Mouse (Mus musculus): Measurements from ENCODE around the gene Castor1. TPM values are rescaled to one million over a fixed set of nuclear protein-coding genes. Genes with fewer than 3 reads are reported as not detected.
A peak's percentile ranks its signal among the peaks of the same experiment; 100 is the strongest.

Castor1 gene
- total and polyA plus RNA-seq, 2 experiments from 2014 or later = 4.9 to 6.9 TPM

GRCm38 (mm10) chr11:4261188-4261494, 43.1 kb downstream of the Castor1 start:
- Histone ChIP-seq H3K27ac (ENCODE audit: low read depth, low read length) (no peak overlapping the region), H3K4me1 (ENCODE audit: insufficient read depth) (peaks cover 6% of the 10 kb centered on the region), H3K27me3 (ENCODE audit: insufficient read depth, low read length) (peaks cover 11% of the 10 kb centered on the region), H3K36me3 (ENCODE audit: insufficient read depth) (no peaks in the 10 kb centered on the region), H3K9ac (no peak overlapping the region), H3K4me3 (ENCODE audit: low read depth, low read length) (no peak overlapping the region), H3K4me2 (ENCODE audit: low read depth) (no peak overlapping the region), H3K9me3 (ENCODE audit: low read length) (no peaks in the 10 kb centered on the region)
- peak; percentile 52 for DNase-seq
- peak; percentile 58 for TF ChIP-seq CTCF (IDR thresholded peaks at IDR 0.05; ENCODE audit: low read depth)
- 46% methylated on average over 7 of the region's 7 CpGs for WGBS
- peak; percentile 40; the same call in 1 of the 2 replicates for ATAC-seq

GRCm38 (mm10) chr11:4261969-4262368, 43.9 kb downstream of the Castor1 start:
- ATAC-seq = peak; percentile 60
- no peak overlapping the region for H3K9ac ChIP-seq
- no peaks in the 10 kb centered on the region for H3K36me3 ChIP-seq (ENCODE audit: insufficient read depth)
- WGBS = 19% methylated on average over 5 of the region's 5 CpGs
- H3K4me2 ChIP-seq (ENCODE audit: low read depth) = no peak overlapping the region
- no peaks in the 10 kb centered on the region for H3K9me3 ChIP-seq (ENCODE audit: low read length)
- peaks cover 16% of the 10 kb centered on the region for H3K27me3 ChIP-seq (ENCODE audit: insufficient read depth, low read length)
- H3K4me1 ChIP-seq (ENCODE audit: insufficient read depth) = peaks cover 6% of the 10 kb centered on the region
- peak; percentile 62 for TF ChIP-seq CTCF (IDR thresholded peaks at IDR 0.05; ENCODE audit: low read depth)
- H3K4me3 ChIP-seq (ENCODE audit: low read depth, low read length) = no peak overlapping the region
- H3K27ac ChIP-seq (ENCODE audit: low read depth, low read length) = no peak overlapping the region
- peak; percentile 78 for DNase-seq

DNA sequence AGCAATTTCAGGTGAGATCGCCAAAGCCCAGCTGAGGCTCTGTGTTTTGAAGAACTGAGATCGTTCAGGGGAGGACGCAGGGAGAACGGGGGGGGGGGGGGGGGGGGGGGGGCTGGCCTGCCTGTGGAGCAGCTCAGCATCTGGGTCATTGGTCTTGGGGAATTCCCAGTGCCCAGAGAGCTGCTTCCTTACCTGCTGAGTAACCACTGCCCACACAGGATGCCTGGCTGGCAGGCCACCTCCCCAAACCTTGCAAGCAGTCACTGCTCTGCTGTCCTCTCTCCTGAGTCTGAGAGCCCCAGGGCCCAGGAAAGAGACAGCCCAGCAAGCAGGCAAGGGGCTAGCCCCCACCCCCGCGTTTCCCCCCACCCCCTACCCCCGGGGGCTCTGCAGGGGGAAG, 44.8 kb downstream of the Castor1 start:
- no peaks in the 10 kb centered on the region for H3K9me3 ChIP-seq (ENCODE audit: low read length)
- 17% methylated on average over 7 of the region's 7 CpGs for WGBS
- peaks cover 21% of the 10 kb centered on the region for H3K27me3 ChIP-seq (ENCODE audit: insufficient read depth, low read length)
- no peak for ATAC-seq
- no peak overlapping the region for H3K9ac ChIP-seq
- no peak for DNase-seq
- no peak overlapping the region for H3K4me3 ChIP-seq (ENCODE audit: low read depth, low read length)
- H3K4me1 ChIP-seq (ENCODE audit: insufficient read depth) = peaks cover 6% of the 10 kb centered on the region
- no peak overlapping the region for H3K4me2 ChIP-seq (ENCODE audit: low read depth)
- TF ChIP-seq CTCF (IDR thresholded peaks at IDR 0.05; ENCODE audit: low read depth) = no peak
- H3K36me3 ChIP-seq (ENCODE audit: insufficient read depth) = no peaks in the 10 kb centered on the region
- H3K27ac ChIP-seq (ENCODE audit: low read depth, low read length) = no peak overlapping the region

- H3K27ac ChIP-seq (ENCODE audit: low read depth, low read length) = no peak overlapping the region
- no peak overlapping the region for H3K4me3 ChIP-seq (ENCODE audit: low read depth, low read length)
- no peak overlapping the region for H3K4me2 ChIP-seq (ENCODE audit: low read depth)
- H3K9me3 ChIP-seq (ENCODE audit: low read length) = no peaks in the 10 kb centered on the region
- H3K36me3 ChIP-seq (ENCODE audit: insufficient read depth) = no peaks in the 10 kb centered on the region
- no peak for TF ChIP-seq CTCF (IDR thresholded peaks at IDR 0.05; ENCODE audit: low read depth)
- 32% methylated on average over 1 of the region's 1 CpGs for WGBS
- peaks cover 21% of the 10 kb centered on the region for H3K27me3 ChIP-seq (ENCODE audit: insufficient read depth, low read length)
- H3K9ac ChIP-seq = no peak overlapping the region
- peaks cover 6% of the 10 kb centered on the region for H3K4me1 ChIP-seq (ENCODE audit: insufficient read depth)
- no peak for DNase-seq
- ATAC-seq = no peak
These were observed 45.3 kb downstream of the Castor1 start for GRCm38 (mm10) chr11:4263296-4263695.

DNA sequence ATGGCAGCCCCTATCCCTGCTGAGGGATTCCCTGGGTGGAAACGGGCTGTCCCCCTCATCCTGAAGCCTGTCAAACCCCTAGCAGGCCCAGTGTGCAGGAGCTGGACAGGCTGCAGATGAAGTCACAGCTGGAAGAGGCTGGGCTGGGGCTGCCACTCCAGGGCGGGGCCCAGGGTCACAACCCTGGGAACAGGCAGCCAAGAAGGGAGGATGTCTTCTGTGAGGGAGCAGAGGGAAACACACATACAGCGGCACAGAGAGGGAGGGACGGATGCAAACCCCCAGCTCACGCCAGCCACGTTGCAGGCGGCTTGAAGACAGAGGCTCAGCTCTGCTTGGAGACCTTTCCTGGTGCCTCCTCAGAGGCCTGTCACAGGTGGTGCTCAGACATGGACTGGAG, 46.0 kb downstream of the Castor1 start:
- DNase-seq (no peak), ATAC-seq (no peak)
- H3K27me3 ChIP-seq (ENCODE audit: insufficient read depth, low read length) = peaks cover 22% of the 10 kb centered on the region
- H3K27ac ChIP-seq (ENCODE audit: low read depth, low read length) = no peak overlapping the region
- no peak overlapping the region for H3K4me2 ChIP-seq (ENCODE audit: low read depth)
- TF ChIP-seq CTCF (IDR thresholded peaks at IDR 0.05; ENCODE audit: low read depth) = no peak
- peaks cover 6% of the 10 kb centered on the region for H3K4me1 ChIP-seq (ENCODE audit: insufficient read depth)
- no peak overlapping the region for H3K9ac ChIP-seq
- H3K9me3 ChIP-seq (ENCODE audit: low read length) = no peaks in the 10 kb centered on the region
- no peak overlapping the region for H3K4me3 ChIP-seq (ENCODE audit: low read depth, low read length)
- WGBS = 76% methylated on average over 7 of the region's 7 CpGs
- no peaks in the 10 kb centered on the region for H3K36me3 ChIP-seq (ENCODE audit: insufficient read depth)

GRCm38 (mm10) chr11:4266271-4267201, 48.5 kb downstream of the Castor1 start:
- no peaks in the 10 kb centered on the region for H3K36me3 ChIP-seq (ENCODE audit: insufficient read depth)
- H3K9me3 ChIP-seq (ENCODE audit: low read length) = no peaks in the 10 kb centered on the region
- peaks cover 26% of the 10 kb centered on the region for H3K27me3 ChIP-seq (ENCODE audit: insufficient read depth, low read length)
- no peak overlapping the region for H3K27ac ChIP-seq (ENCODE audit: low read depth, low read length)
- no peak for TF ChIP-seq CTCF (IDR thresholded peaks at IDR 0.05; ENCODE audit: low read depth)
- H3K4me1 ChIP-seq (ENCODE audit: insufficient read depth) = no peaks in the 10 kb centered on the region
- peak overlapping the region; percentile 91 for H3K4me2 ChIP-seq (ENCODE audit: low read depth)
- 2% methylated on average over 61 of the region's 61 CpGs for WGBS
- peak overlapping the region; percentile 40 for H3K9ac ChIP-seq
- peak overlapping the region; percentile 46 for H3K4me3 ChIP-seq (ENCODE audit: low read depth, low read length)
- peak; percentile 54 for ATAC-seq
- DNase-seq = peak; percentile 12

DNA sequence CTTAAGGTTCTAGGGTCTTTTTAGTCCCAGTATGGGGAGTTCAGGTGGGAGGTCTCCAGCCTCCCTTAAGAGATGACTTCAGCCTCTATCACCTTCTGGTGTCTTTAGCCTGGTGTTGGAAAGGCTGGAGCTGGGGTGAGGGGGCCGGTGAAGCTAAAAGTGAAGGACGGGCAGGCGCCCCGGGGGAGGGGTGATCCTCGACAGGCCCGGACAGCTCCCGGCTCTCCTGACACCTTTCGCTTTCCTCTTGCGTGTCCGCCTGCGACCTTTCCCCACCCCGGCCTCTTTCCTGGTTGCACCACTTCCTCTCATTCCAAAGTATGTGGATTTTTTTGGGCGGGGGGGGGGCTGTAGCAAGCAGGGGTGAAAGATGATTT, 49.2 kb downstream of the Castor1 start:
- no peak for DNase-seq
- Histone ChIP-seq H3K27ac (ENCODE audit: low read depth, low read length) (no peak overlapping the region), H3K4me1 (ENCODE audit: insufficient read depth) (no peaks in the 10 kb centered on the region), H3K36me3 (ENCODE audit: insufficient read depth) (no peaks in the 10 kb centered on the region), H3K9ac (peak overlapping the region; percentile 40; the same call in 1 of the 2 replicates), H3K4me2 (ENCODE audit: low read depth) (peak overlapping the region; percentile 91), H3K4me3 (ENCODE audit: low read depth, low read length) (peak overlapping the region; percentile 46), H3K9me3 (ENCODE audit: low read length) (no peaks in the 10 kb centered on the region), H3K27me3 (ENCODE audit: insufficient read depth, low read length) (peaks cover 26% of the 10 kb centered on the region)
- TF ChIP-seq CTCF (IDR thresholded peaks at IDR 0.05; ENCODE audit: low read depth) = no peak
- no peak for ATAC-seq
- 10% methylated on average over 13 of the region's 13 CpGs for WGBS
